Mouse (Mus musculus) telencephalon, adult 2 months (tissue): ENCODE measurements around the gene Gm37240.

ENCODE experiments used
- DNase-seq: peaks from one replicate; pipeline ENCODE4 v3.0.0-alpha.2; 2011; ENCODE audit warnings: low read depth, low spot score

Gene Gm37240

GRCm38 (mm10) chr3:84540640-84541039 lies 1346.7 kb downstream of the Gm37240 start:
- no peak for DNase-seq

GRCm38 (mm10) chr3:84536987-84537386 lies 1350.3 kb downstream of the Gm37240 start:
- DNase-seq = no peak

- DNase-seq = no peak
Measured at GRCm38 (mm10) chr3:84533227-84533626, 1354.1 kb downstream of the Gm37240 start.

- no peak for DNase-seq
Measured at GRCm38 (mm10) chr3:84529021-84529420, 1358.3 kb downstream of the Gm37240 start.

- no peak for DNase-seq
Measured at GRCm38 (mm10) chr3:84524952-84525351, 1362.4 kb downstream of the Gm37240 start.

- DNase-seq = no peak
Measured at GRCm38 (mm10) chr3:84516163-84516562, 1371.2 kb downstream of the Gm37240 start.

GRCm38 (mm10) chr3:84512774-84513515 lies 1374.4 kb downstream of the Gm37240 start:
- DNase-seq = no peak

- no peak for DNase-seq
Measured at GRCm38 (mm10) chr3:84505193-84505592, 1382.1 kb downstream of the Gm37240 start.

- DNase-seq = no peak
Measured at GRCm38 (mm10) chr3:84504291-84504690, 1383.0 kb downstream of the Gm37240 start.

- no peak for DNase-seq
Measured at GRCm38 (mm10) chr3:84502101-84502500, 1385.2 kb downstream of the Gm37240 start.

GRCm38 (mm10) chr3:84500491-84500890 lies 1386.8 kb downstream of the Gm37240 start:
- DNase-seq = no peak

- DNase-seq = no peak
Measured at GRCm38 (mm10) chr3:84497718-84498117, 1389.6 kb downstream of the Gm37240 start.

GRCm38 (mm10) chr3:84492657-84493056 lies 1394.7 kb downstream of the Gm37240 start:
- no peak for DNase-seq

- DNase-seq = no peak
Measured at GRCm38 (mm10) chr3:84492148-84492547, 1395.2 kb downstream of the Gm37240 start.

- DNase-seq = peak; percentile 76
Measured at GRCm38 (mm10) chr3:84488716-84489115, 1398.6 kb downstream of the Gm37240 start.

GRCm38 (mm10) chr3:84484891-84485290 lies 1402.4 kb downstream of the Gm37240 start:
- no peak for DNase-seq

- no peak for DNase-seq
Measured at GRCm38 (mm10) chr3:84484333-84484732, 1403.0 kb downstream of the Gm37240 start.

- no peak for DNase-seq
Measured at GRCm38 (mm10) chr3:84482121-84482520, 1405.2 kb downstream of the Gm37240 start.

GRCm38 (mm10) chr3:84481104-84481503 lies 1406.2 kb downstream of the Gm37240 start:
- no peak for DNase-seq

- no peak for DNase-seq
Measured at GRCm38 (mm10) chr3:84480006-84480897, 1407.1 kb downstream of the Gm37240 start, which contains the start of gene Fhdc1. Gene Fhdc1 (minus strand): TSS chr3:84480429.

- DNase-seq = no peak
Measured at GRCm38 (mm10) chr3:84479293-84480005, 1407.9 kb downstream of the Gm37240 start.

- DNase-seq = no peak
Measured at GRCm38 (mm10) chr3:84478896-84479292, 1408.4 kb downstream of the Gm37240 start.
